Mouse (Mus musculus): ENCODE measurements around the gene Pigs. TPM values are rescaled to one million over a fixed set of nuclear protein-coding genes. Genes with fewer than 3 reads are reported as not detected.

The Pigs gene
- polyA plus RNA-seq, 1 experiment from 2014 or later, result 73.6 TPM

- no peaks in the 10 kb centered on the region for H3K9me3 ChIP-seq
- peak within 1 kb of the TSS; percentile 90 for H3K4me2 ChIP-seq (replicated peaks)
- H3K4me3 ChIP-seq, result peak within 1 kb of the TSS; percentile 89
- H3K36me3 ChIP-seq, result peaks cover 42% of the 10 kb centered on the region
- WGBS, result 2% methylated on average over 63 of the region's 66 CpGs
- H3K4me1 ChIP-seq, result peaks cover 31% of the 10 kb centered on the region
- H3K27ac ChIP-seq, result peak within 1 kb of the TSS; percentile 68; the same call in 1 of the 2 replicates
- no peaks in the 10 kb centered on the region for H3K27me3 ChIP-seq (replicated peaks)
- ATAC-seq (ENCODE audit: low FRiP score, low read depth), result peak; percentile 81
- peak within 1 kb of the TSS; percentile 93 for H3K9ac ChIP-seq
These were observed 15.4 kb downstream of the Pigs start, which contains the start of gene Unc119 for GRCm38 (mm10) chr11:78343381-78344327. Gene Unc119 (plus strand): TSS chr11:78343482.

GRCm38 (mm10) chr11:78344328-78344889 lies 16.2 kb downstream of the Pigs start:
- 88% methylated on average over 6 of the region's 6 CpGs for WGBS
- peaks cover 31% of the 10 kb centered on the region for H3K4me1 ChIP-seq
- H3K36me3 ChIP-seq, result peaks cover 40% of the 10 kb centered on the region
- no peaks in the 10 kb centered on the region for H3K9me3 ChIP-seq
- H3K27ac ChIP-seq, result no peak overlapping the region
- H3K4me3 ChIP-seq, result peak overlapping the region; percentile 89
- peak overlapping the region; percentile 90 for H3K4me2 ChIP-seq (replicated peaks)
- no peaks in the 10 kb centered on the region for H3K27me3 ChIP-seq (replicated peaks)
- H3K9ac ChIP-seq, result peak overlapping the region; percentile 93
- no peak; the same call in 1 of the 2 replicates for ATAC-seq (ENCODE audit: low FRiP score, low read depth)

- peaks cover 33% of the 10 kb centered on the region for H3K36me3 ChIP-seq
These were observed 16.9 kb downstream of the Pigs start for GRCm38 (mm10) chr11:78344890-78345715.

GRCm38 (mm10) chr11:78345801-78346200 lies 17.6 kb downstream of the Pigs start:
- no peak overlapping the region for H3K9ac ChIP-seq
- WGBS, result 82% methylated on average over 7 of the region's 7 CpGs
- H3K27me3 ChIP-seq (replicated peaks), result no peaks in the 10 kb centered on the region
- ATAC-seq (ENCODE audit: low FRiP score, low read depth), result no peak
- H3K4me2 ChIP-seq (replicated peaks), result no peak overlapping the region; the same call in 1 of the 2 replicates
- H3K4me1 ChIP-seq, result peaks cover 31% of the 10 kb centered on the region
- H3K36me3 ChIP-seq, result peaks cover 27% of the 10 kb centered on the region
- H3K9me3 ChIP-seq, result no peaks in the 10 kb centered on the region
- no peak overlapping the region for H3K4me3 ChIP-seq
- no peak overlapping the region for H3K27ac ChIP-seq

More at GRCm38 (mm10) chr11:78344890-78345715, 16.9 kb downstream of the Pigs start:
- Histone ChIP-seq H3K9me3 (no peaks in the 10 kb centered on the region), H3K4me3 (no peak overlapping the region), H3K4me2 (replicated peaks) (peak overlapping the region; percentile 90), H3K4me1 (peaks cover 31% of the 10 kb centered on the region), H3K27ac (no peak overlapping the region), H3K27me3 (replicated peaks) (no peaks in the 10 kb centered on the region), H3K9ac (peak overlapping the region; percentile 35; the same call in 1 of the 2 replicates)
- no peak for ATAC-seq (ENCODE audit: low FRiP score, low read depth)
- WGBS, result 64% methylated on average over 8 of the region's 8 CpGs

- no peak for ATAC-seq (ENCODE audit: low FRiP score, low read depth)
- no peak overlapping the region; the same call in 1 of the 2 replicates for H3K27ac ChIP-seq
- H3K9ac ChIP-seq, result no peak overlapping the region
- peaks cover 20% of the 10 kb centered on the region for H3K36me3 ChIP-seq
- no peaks in the 10 kb centered on the region for H3K9me3 ChIP-seq
- H3K4me2 ChIP-seq (replicated peaks), result peak overlapping the region; percentile 12; the same call in 1 of the 2 replicates
- WGBS, result 92% methylated on average over 6 of the region's 6 CpGs
- H3K4me1 ChIP-seq, result peaks cover 31% of the 10 kb centered on the region
- no peaks in the 10 kb centered on the region for H3K27me3 ChIP-seq (replicated peaks)
- H3K4me3 ChIP-seq, result no peak overlapping the region
These were observed 18.3 kb downstream of the Pigs start for GRCm38 (mm10) chr11:78346326-78347069.

GRCm38 (mm10) chr11:78347070-78347754 lies 19.0 kb downstream of the Pigs start:
- Histone ChIP-seq H3K4me1 (peaks cover 31% of the 10 kb centered on the region), H3K4me3 (no peak overlapping the region), H3K36me3 (peaks cover 17% of the 10 kb centered on the region), H3K27ac (no peak overlapping the region), H3K4me2 (replicated peaks) (no peak overlapping the region), H3K9me3 (no peaks in the 10 kb centered on the region), H3K27me3 (replicated peaks) (no peaks in the 10 kb centered on the region), H3K9ac (no peak overlapping the region)
- whole genome bisulfite sequencing, result 90% methylated on average over 10 of the region's 10 CpGs
- ATAC-seq (ENCODE audit: low FRiP score, low read depth), result no peak

GRCm38 (mm10) chr11:78347908-78348307 lies 19.7 kb downstream of the Pigs start:
- H3K9ac ChIP-seq, result no peak overlapping the region
- WGBS, result 76% methylated on average over 9 of the region's 9 CpGs
- H3K4me3 ChIP-seq, result no peak overlapping the region
- H3K9me3 ChIP-seq, result no peaks in the 10 kb centered on the region
- H3K4me1 ChIP-seq, result peaks cover 31% of the 10 kb centered on the region
- H3K4me2 ChIP-seq (replicated peaks), result no peak overlapping the region
- H3K27ac ChIP-seq, result no peak overlapping the region
- peaks cover 17% of the 10 kb centered on the region for H3K36me3 ChIP-seq
- no peaks in the 10 kb centered on the region for H3K27me3 ChIP-seq (replicated peaks)
- ATAC-seq (ENCODE audit: low FRiP score, low read depth), result no peak

GRCm38 (mm10) chr11:78348474-78348873 lies 20.3 kb downstream of the Pigs start:
- Histone ChIP-seq H3K4me2 (replicated peaks) (no peak overlapping the region), H3K4me3 (no peak overlapping the region), H3K9me3 (no peaks in the 10 kb centered on the region), H3K36me3 (peaks cover 17% of the 10 kb centered on the region), H3K27me3 (replicated peaks) (no peaks in the 10 kb centered on the region), H3K27ac (no peak overlapping the region), H3K9ac (no peak overlapping the region), H3K4me1 (peaks cover 31% of the 10 kb centered on the region)
- WGBS, result 34% methylated on average over 7 of the region's 7 CpGs
- no peak for ATAC-seq (ENCODE audit: low FRiP score, low read depth)

GRCm38 (mm10) chr11:78349441-78350358 lies 21.5 kb downstream of the Pigs start:
- Histone ChIP-seq H3K27ac (no peak overlapping the region), H3K4me2 (replicated peaks) (no peak overlapping the region), H3K4me1 (peaks cover 23% of the 10 kb centered on the region), H3K27me3 (replicated peaks) (no peaks in the 10 kb centered on the region), H3K4me3 (no peak overlapping the region), H3K36me3 (peaks cover 17% of the 10 kb centered on the region), H3K9me3 (no peaks in the 10 kb centered on the region), H3K9ac (no peak overlapping the region)
- no peak for ATAC-seq (ENCODE audit: low FRiP score, low read depth)
- WGBS, result 87% methylated on average over 4 of the region's 4 CpGs

- H3K27me3 ChIP-seq (replicated peaks), result no peaks in the 10 kb centered on the region
- no peaks in the 10 kb centered on the region for H3K9me3 ChIP-seq
- H3K27ac ChIP-seq, result no peak overlapping the region
- 77% methylated on average over 1 of the region's 1 CpGs for WGBS
- ATAC-seq (ENCODE audit: low FRiP score, low read depth), result no peak
- no peak overlapping the region for H3K4me2 ChIP-seq (replicated peaks)
- no peak overlapping the region for H3K9ac ChIP-seq
- H3K4me3 ChIP-seq, result no peak overlapping the region
- H3K36me3 ChIP-seq, result peaks cover 11% of the 10 kb centered on the region
- H3K4me1 ChIP-seq, result no peaks in the 10 kb centered on the region
These were observed 24.9 kb downstream of the Pigs start for GRCm38 (mm10) chr11:78353081-78353480.

Measured in neural tube, embryonic 12.5 days (tissue).